Mouse (Mus musculus) urinary bladder, postnatal 14 days (tissue): ENCODE measurements around the gene Ccdc160.

Source experiments
- DNase-seq: peaks from one replicate; pipeline ENCODE4 v3.0.0; 2021; ENCODE audit warnings: low spot score

Ccdc160 gene

GRCm38 (mm10) chrX:52790980-52791593 is at the start of gene Ccdc160:
Ccdc160 (plus strand) TSS chrX:52791200.
- DNase-seq: peak; percentile 72

GRCm38 (mm10) chrX:52743781-52744180 is 47.2 kb upstream of the Ccdc160 start:
- DNase-seq: no peak

GRCm38 (mm10) chrX:52744201-52745051 is 46.6 kb upstream of the Ccdc160 start:
- no peak for DNase-seq

- no peak for DNase-seq
Observed at GRCm38 (mm10) chrX:52745462-52745861, 45.5 kb upstream of the Ccdc160 start.

GRCm38 (mm10) chrX:52745917-52746316 is 45.1 kb upstream of the Ccdc160 start:
- no peak for DNase-seq

GRCm38 (mm10) chrX:52746849-52747248 is 44.2 kb upstream of the Ccdc160 start:
- no peak for DNase-seq

- DNase-seq: no peak
Observed at GRCm38 (mm10) chrX:52753491-52754085, 37.4 kb upstream of the Ccdc160 start.

GRCm38 (mm10) chrX:52757164-52757563 is 33.8 kb upstream of the Ccdc160 start:
- DNase-seq: no peak

GRCm38 (mm10) chrX:52759232-52759631 is 31.8 kb upstream of the Ccdc160 start:
- DNase-seq: no peak

- DNase-seq: no peak
Observed at GRCm38 (mm10) chrX:52760191-52760945, 30.6 kb upstream of the Ccdc160 start.

GRCm38 (mm10) chrX:52762221-52762620 is 28.8 kb upstream of the Ccdc160 start:
- no peak for DNase-seq

- DNase-seq: peak; percentile 15
Observed at GRCm38 (mm10) chrX:52775973-52776372, 15.0 kb upstream of the Ccdc160 start.

- no peak for DNase-seq
Observed at GRCm38 (mm10) chrX:52777671-52778070, 13.3 kb upstream of the Ccdc160 start.

GRCm38 (mm10) chrX:52783898-52784297 is 7.1 kb upstream of the Ccdc160 start:
- DNase-seq: no peak

GRCm38 (mm10) chrX:52791944-52792719 is 1.1 kb downstream of the Ccdc160 start:
- no peak for DNase-seq

- no peak for DNase-seq
Observed at GRCm38 (mm10) chrX:52792861-52793260, 1.9 kb downstream of the Ccdc160 start.

- no peak for DNase-seq
Observed at GRCm38 (mm10) chrX:52795816-52796215, 4.8 kb downstream of the Ccdc160 start.

- DNase-seq: no peak
Observed at GRCm38 (mm10) chrX:52797031-52797625, 6.1 kb downstream of the Ccdc160 start.

GRCm38 (mm10) chrX:52798255-52798654 is 7.3 kb downstream of the Ccdc160 start:
- DNase-seq: no peak

- DNase-seq: peak; percentile 2
Observed at GRCm38 (mm10) chrX:52799566-52799965, 8.6 kb downstream of the Ccdc160 start.

- no peak for DNase-seq
Observed at GRCm38 (mm10) chrX:52819338-52819737, 28.3 kb downstream of the Ccdc160 start.
